Mouse (Mus musculus) CD8-positive naive resting alpha-beta T cell, adult 2 months (primary cell): ENCODE measurements around the gene Eif5a2.
"Not testable (repeated sequence)": the region's sequence is repeated elsewhere in the genome, so short reads cannot be mapped to it uniquely, and the experiment has no call there.

Experiments
- DNase-seq, 2 experiments: peaks; one replicate each; pipeline ENCODE4 v3.0.0; 2022; ENCODE audit warnings: low read depth in 2 of 2, low spot score in 2 of 2

The Eif5a2 gene

GRCm38 (mm10) chr3:28780994-28781393 is at the start of gene Eif5a2:
Eif5a2 (plus strand) TSS chr3:28781276.
- peak; percentile 85 to 90 for DNase-seq

- DNase-seq = no peak
Measured at GRCm38 (mm10) chr3:28734712-28735111, 46.4 kb upstream of the Eif5a2 start.

- no peak for DNase-seq
Measured at GRCm38 (mm10) chr3:28736981-28737380, 44.1 kb upstream of the Eif5a2 start.

GRCm38 (mm10) chr3:28740353-28740752 is 40.7 kb upstream of the Eif5a2 start:
- DNase-seq = no peak

- no peak for DNase-seq
Measured at GRCm38 (mm10) chr3:28743251-28743650, 37.8 kb upstream of the Eif5a2 start.

- peak; percentile 41 to 59 for DNase-seq
Measured at GRCm38 (mm10) chr3:28745835-28746483, 35.1 kb upstream of the Eif5a2 start.

GRCm38 (mm10) chr3:28748151-28748550 is 32.9 kb upstream of the Eif5a2 start:
- DNase-seq = no peak

- DNase-seq = no peak
Measured at GRCm38 (mm10) chr3:28748956-28749355, 32.1 kb upstream of the Eif5a2 start.

- no peak for DNase-seq
Measured at GRCm38 (mm10) chr3:28755477-28755876, 25.6 kb upstream of the Eif5a2 start.

GRCm38 (mm10) chr3:28761225-28761789 is 19.8 kb upstream of the Eif5a2 start:
- DNase-seq = no peak

GRCm38 (mm10) chr3:28766935-28767334 is 14.1 kb upstream of the Eif5a2 start:
- no peak for DNase-seq

- DNase-seq = no peak
Measured at GRCm38 (mm10) chr3:28768222-28768621, 12.9 kb upstream of the Eif5a2 start.

- DNase-seq = not testable (repeated sequence)
Measured at GRCm38 (mm10) chr3:28772919-28773318, 8.2 kb upstream of the Eif5a2 start.

GRCm38 (mm10) chr3:28775361-28775760 is 5.7 kb upstream of the Eif5a2 start:
- DNase-seq = no peak

- DNase-seq = no peak
Measured at GRCm38 (mm10) chr3:28775958-28776357, 5.1 kb upstream of the Eif5a2 start.

GRCm38 (mm10) chr3:28776491-28776890 is 4.6 kb upstream of the Eif5a2 start:
- DNase-seq = no peak

- no peak for DNase-seq
Measured at GRCm38 (mm10) chr3:28780511-28780910, 565 bp upstream of the Eif5a2 start.

GRCm38 (mm10) chr3:28781422-28781821 is 346 bp downstream of the Eif5a2 start:
- no peak for DNase-seq

- no peak for DNase-seq
Measured at GRCm38 (mm10) chr3:28781848-28782247, 772 bp downstream of the Eif5a2 start.

- DNase-seq = no peak
Measured at GRCm38 (mm10) chr3:28784176-28784575, 3.1 kb downstream of the Eif5a2 start.

GRCm38 (mm10) chr3:28794835-28795234 is 13.8 kb downstream of the Eif5a2 start:
- DNase-seq = no peak

- DNase-seq = peak; percentile 99 to 100
Measured at GRCm38 (mm10) chr3:28805301-28806097, 24.4 kb downstream of the Eif5a2 start, which contains the start of gene Rpl22l1. Rpl22l1 (plus strand) TSS chr3:28805436.
